Mouse (Mus musculus) gastrocnemius, postnatal 36 days (tissue): Measurements from ENCODE around the gene Hba-a1. TPM values are rescaled to one million over a fixed set of nuclear protein-coding genes. Genes with fewer than 3 reads are reported as not detected.

Experiments used
- DNase-seq, 2 experiments: peaks; one replicate each; pipeline ENCODE4 v3.0.0; 2022
- intact Hi-C: fragments of 180-260 bp; cut with DNase I; formaldehyde crosslinking; loops from one replicate; pipeline ENCODE4 v1.15.1; 2025
- total RNA-seq, 2 experiments: library from RNA; stranded (reverse); gene quantifications; 2 replicates each; pipeline ENCODE4 v1.2.3; 2021

Hba-a1 gene
- total RNA-seq, 2 experiments from 2014 or later, result 252 to 350 TPM

- DNase-seq, result peak; percentile 81 to 90
- intact Hi-C loops, result no loop called here
These were observed 41.3 kb downstream of the Hba-a1 start for GRCm38 (mm10) chr11:32324609-32325008.

GRCm38 (mm10) chr11:32331075-32331474, 47.8 kb downstream of the Hba-a1 start:
- DNase-seq, result no peak
- intact Hi-C loops, result no loop called here

GRCm38 (mm10) chr11:32331861-32332260, 48.5 kb downstream of the Hba-a1 start:
- intact Hi-C loops, result no loop called here
- DNase-seq, result no peak

GRCm38 (mm10) chr11:32333235-32333634, 49.9 kb downstream of the Hba-a1 start:
- intact Hi-C loops, result no loop called here
- DNase-seq, result no peak

Other genes with a start within 250 kb of the Hba-a1 start
- not detected for gene Il9r, start 83.2 kb upstream of the Hba-a1 start, total RNA-seq
- 10 to 100 TPM in 1 of 2 experiments, 1 to 10 TPM in 1; 9.8 to 10.7 TPM for gene Snrnp25, start 78.1 kb upstream of the Hba-a1 start, total RNA-seq
- gene Rhbdf1, start 61.2 kb upstream of the Hba-a1 start, total RNA-seq, result 10 to 100 TPM; 15.6 to 19.5 TPM
- 1 to 10 TPM; 4.5 to 5.0 TPM for gene Mpg, start 57.0 kb upstream of the Hba-a1 start, total RNA-seq
- gene Nprl3, start 15.8 kb upstream of the Hba-a1 start, total RNA-seq, result 10 to 100 TPM; 20.2 to 26.1 TPM
- not detected for gene Hba-x, start 7.1 kb upstream of the Hba-a1 start, total RNA-seq
- gene Hbq1b, start 3.5 kb downstream of the Hba-a1 start, total RNA-seq, result not detected
- 100 to 1,000 TPM; 195 to 294 TPM for gene Hba-a2, start 13.0 kb downstream of the Hba-a1 start, total RNA-seq
- gene Hbq1a, start 16.6 kb downstream of the Hba-a1 start, total RNA-seq, result not detected
- gene Sh3pxd2b, start 64.3 kb downstream of the Hba-a1 start, total RNA-seq, result 1 to 10 TPM; 3.6 to 4.3 TPM
- 10 to 100 TPM in 1 of 2 experiments, 1 to 10 TPM in 1; 9.0 to 11.2 TPM for gene Ubtd2, start 171.9 kb downstream of the Hba-a1 start, total RNA-seq
- 1 to 10 TPM in 1 of 2 experiments, under 1 TPM in 1; 0.84 to 1.2 TPM for gene Efcab9, start 248.6 kb downstream of the Hba-a1 start, total RNA-seq
- 1 to 10 TPM; 2.0 to 2.5 TPM for gene Stk10, start 249.8 kb downstream of the Hba-a1 start, total RNA-seq